Mouse (Mus musculus) CH12.LX (cell line): Measurements from ENCODE around the gene Edem2.

Experiments used
- EP300 ChIP-seq: IDR thresholded peaks from 2 replicates; pipeline ENCODE4 v1.6.1; 2011; ENCODE audit warnings: low read length, improper control_type of control experiment
- MAFK ChIP-seq: IDR thresholded peaks from 2 replicates; pipeline ENCODE4 v1.6.1; 2011; ENCODE audit warnings: low read length, improper control_type of control experiment; ENCODE audit not compliant: insufficient replicate concordance

- TF ChIP-seq EP300 (no peak), MAFK (no peak)
Measured at GRCm38 (mm10) chr2:155680591-155680990, 48.7 kb downstream of the Edem2 start.
